In genomic region chr7:83007540-83007939, GRCm38 (mm10) we compare ENCODE assay signal across 20 mouse cellular contexts.
A peak's percentile ranks its signal among the peaks of the same experiment; 100 is the strongest.
DNase-seq lines count a peak whose midpoint lies in the region; ATAC-seq lines count a peak whose summit lies in the region.
"Had no signal": no experiment of that assay in that cellular context is flagged by ENCODE, and none has a peak within 500 bp of the region (broad histone marks: within the 10 kb centered on the region; RNA-seq: fewer than 3 reads in every experiment).

No protein-coding gene starts in this region.

- peak; percentile 55 for ATAC-seq in frontal cortex, adult (ENCODE audit: low TSS enrichment)
- ATAC-seq: activated CD4-positive, CD25-positive, alpha-beta regulatory T cell, adult 4 months; CD4-positive, CD25-positive, alpha-beta regulatory T cell, adult 4 months; Patski had no signal

- no peak for DNase-seq in frontal cortex, adult 2 months (ENCODE audit: extremely low spot score in 1 of 2, low spot score in 1 of 2)
- peak; percentile 50 for DNase-seq in brain, adult 2 months (ENCODE audit: low read depth, low spot score)
- peak; percentile 32 for DNase-seq in telencephalon, adult 2 months (ENCODE audit: low read depth, low spot score)
- no peak for DNase-seq in testis, postnatal 10 days (ENCODE audit: low spot score)
- DNase-seq in right cerebral cortex, postnatal 10 days (ENCODE audit: low spot score in 2 of 2): no peak
- DNase-seq: adrenal gland, adult 2 months; adrenal gland, adult 8-10 months; adrenal gland, postnatal 10 days; adrenal gland, postnatal 14 days; adrenal gland, postnatal 25 days; adrenal gland, postnatal 36 days; B cell, adult 2 months; cerebellum, adult 11 months; cerebellum, adult 11-12 months; cerebellum, adult 18-20 months; cerebellum, adult 2 months had no signal

Comparison
In these comparisons a context has a peak if more than half of its experiments do, and no peak if none do; other contexts are left out.
1. DNase-seq: peak in brain, adult 2 months (single experiment) and telencephalon, adult 2 months (single experiment); none in frontal cortex, adult 2 months (0 of 2), testis, postnatal 10 days (single experiment) and right cerebral cortex, postnatal 10 days (0 of 2).